ENCODE assay signal across 8 mouse cellular contexts in the genomic region with DNA sequence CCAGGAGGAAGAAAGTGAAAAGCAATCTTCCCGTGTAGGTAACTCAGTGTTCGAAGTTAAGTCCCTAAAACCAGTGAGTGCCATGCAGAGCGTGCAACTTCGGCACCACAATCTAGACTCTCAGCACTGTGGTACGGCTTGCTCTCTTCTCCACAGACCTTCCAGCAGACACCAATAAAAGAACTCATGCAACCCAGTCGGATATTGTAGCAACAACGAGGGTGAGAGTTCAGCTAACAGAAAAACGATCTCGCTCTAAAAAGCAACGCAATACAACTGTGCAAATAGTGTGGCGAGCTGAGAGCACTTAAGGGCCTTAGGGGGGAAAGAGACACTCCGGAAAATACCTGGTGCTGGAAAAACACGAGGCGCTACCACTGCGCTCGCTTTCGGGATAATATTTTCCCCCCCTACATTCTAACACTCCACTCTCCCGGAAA. TPM values are rescaled to one million over a fixed set of nuclear protein-coding genes. Genes with fewer than 3 reads are reported as not detected.
DNase-seq lines count a peak whose midpoint lies in the region; ATAC-seq and TF ChIP-seq lines count a peak whose summit lies in the region.

No protein-coding gene starts in this region.

- peak overlapping the region; percentile 98 for H3K9ac ChIP-seq in hindbrain, embryonic 16.5 days (ENCODE audit: low read depth, low read length)
- peak overlapping the region; percentile 95 for H3K9ac ChIP-seq in lung, postnatal 0 days (replicated peaks; ENCODE audit: low read depth)
- H3K9ac ChIP-seq in stomach, embryonic 14.5 days (replicated peaks; ENCODE audit: low read depth, low read length): peak overlapping the region; percentile 93

- H3K4me2 ChIP-seq in hindbrain, embryonic 16.5 days (ENCODE audit: low read length): peak overlapping the region; percentile 61
- H3K4me2 ChIP-seq in lung, postnatal 0 days (replicated peaks; ENCODE audit: low read depth, low read length): peak overlapping the region; percentile 77
- H3K4me2 ChIP-seq in stomach, embryonic 14.5 days (replicated peaks; ENCODE audit: low read depth, low read length): peak overlapping the region; percentile 78

- H3K27me3 ChIP-seq in hindbrain, embryonic 16.5 days (replicated peaks; ENCODE audit: control insufficient read depth, insufficient read depth, low read length): no peaks in the 10 kb centered on the region
- no peaks in the 10 kb centered on the region for H3K27me3 ChIP-seq in lung, postnatal 0 days (replicated peaks; ENCODE audit: insufficient read depth, low read length)
- H3K27me3 ChIP-seq in stomach, embryonic 14.5 days (ENCODE audit: control insufficient read depth, insufficient read depth, low read length): no peaks in the 10 kb centered on the region

- ATAC-seq in hindbrain, embryonic 16.5 days: no peak
- ATAC-seq in lung, postnatal 0 days: no peak
- no peak for ATAC-seq in stomach, embryonic 14.5 days (ENCODE audit: insufficient number of reproducible peaks, insufficient read depth, low FRiP score, low read depth)

- peak overlapping the region; percentile 98 for H3K4me3 ChIP-seq in hindbrain, embryonic 16.5 days (ENCODE audit: low read length)
- peak overlapping the region; percentile 97 for H3K4me3 ChIP-seq in lung, postnatal 0 days (ENCODE audit: low read depth, low read length)
- H3K4me3 ChIP-seq in stomach, embryonic 14.5 days (ENCODE audit: low read depth, low read length): peak overlapping the region; percentile 66

- no peaks in the 10 kb centered on the region for H3K9me3 ChIP-seq in hindbrain, embryonic 16.5 days (ENCODE audit: control insufficient read depth, low read length)
- H3K9me3 ChIP-seq in lung, postnatal 0 days (ENCODE audit: low read length): no peaks in the 10 kb centered on the region
- H3K9me3 ChIP-seq in stomach, embryonic 14.5 days (ENCODE audit: control insufficient read depth, low read depth, low read length): no peaks in the 10 kb centered on the region

- H3K4me1 ChIP-seq in hindbrain, embryonic 16.5 days (ENCODE audit: control insufficient read depth, insufficient read depth, low read depth, low read length): peaks cover 28% of the 10 kb centered on the region
- H3K4me1 ChIP-seq in lung, postnatal 0 days (ENCODE audit: insufficient read depth, low read depth, low read length): peaks cover 21% of the 10 kb centered on the region; the same call in 1 of the 2 replicates
- peaks cover 28% of the 10 kb centered on the region for H3K4me1 ChIP-seq in stomach, embryonic 14.5 days (ENCODE audit: control insufficient read depth, insufficient read depth, low read length)

- H3K36me3 ChIP-seq in hindbrain, embryonic 16.5 days (ENCODE audit: control insufficient read depth, insufficient read depth, low read length): no peaks in the 10 kb centered on the region
- H3K36me3 ChIP-seq in lung, postnatal 0 days (ENCODE audit: insufficient read depth, low read length): no peaks in the 10 kb centered on the region
- H3K36me3 ChIP-seq in stomach, embryonic 14.5 days (ENCODE audit: control insufficient read depth, insufficient read depth, low read length): no peaks in the 10 kb centered on the region

- peak overlapping the region; percentile 97 for H3K27ac ChIP-seq in hindbrain, embryonic 16.5 days (ENCODE audit: low read depth, low read length)
- H3K27ac ChIP-seq in lung, postnatal 0 days (ENCODE audit: low read length): peak overlapping the region; percentile 96
- peak overlapping the region; percentile 97 for H3K27ac ChIP-seq in stomach, embryonic 14.5 days (ENCODE audit: low read length)

- WGBS in hindbrain, embryonic 16.5 days: 0% methylated on average over 18 of the region's 18 CpGs
- WGBS in lung, postnatal 0 days: under 1% methylated on average over 18 of the region's 18 CpGs
- under 1% methylated on average over 18 of the region's 18 CpGs for WGBS in stomach, embryonic 14.5 days

- no peak for TF ChIP-seq EP300 in lung, postnatal 0 days (IDR thresholded peaks at IDR 0.05)

- no peak for TF ChIP-seq CTCF in lung, postnatal 0 days (IDR thresholded peaks at IDR 0.05)

- DNase-seq in gastrocnemius, adult 18-20 months (ENCODE audit: low spot score): peak; percentile 35
- no peak for DNase-seq in gastrocnemius, postnatal 4 days (ENCODE audit: low spot score in 2 of 2)
- peak; percentile 53 for DNase-seq in CD4-positive helper T cell, adult 2 months (ENCODE audit: low read depth, low spot score)
- DNase-seq in embryo, embryonic 11 days: peak; percentile 52
- DNase-seq in lung, postnatal 0 days (ENCODE audit: low spot score): peak; percentile 85
- DNase-seq in natural killer cell, adult 2 months (ENCODE audit: low spot score in 2 of 2): no peak

RNA-seq across cellular contexts. Expression of gene Stt3b, which starts 1.3 kb away (rescaled TPM):
- 10 to 100 TPM; 70.1 to 72.0 TPM for total RNA-seq in gastrocnemius, adult 18-20 months (2021)
- 10 to 100 TPM; 79.9 to 86.1 TPM for total RNA-seq in gastrocnemius, postnatal 4 days (2021)
- polyA plus RNA-seq in hindbrain, embryonic 16.5 days (2015; fragmentation: Nextera tagmentation; extraction: Ambion mirVana): 83.3 and 93.7 TPM in 2 replicates
- polyA plus RNA-seq in lung, postnatal 0 days (2015; fragmentation: Nextera tagmentation; extraction: Ambion mirVana): 56.6 and 62.3 TPM in 2 replicates
- 94.0 and 111 TPM in 2 replicates for polyA plus RNA-seq in stomach, embryonic 14.5 days (2014; fragmentation: Nextera tagmentation; extraction: Ambion mirVana)

Comparison
In these comparisons a context has a peak if more than half of its experiments do, and no peak if none do; other contexts are left out.
1. DNase-seq: peak in gastrocnemius, adult 18-20 months (single experiment), CD4-positive helper T cell, adult 2 months (single experiment), embryo, embryonic 11 days (single experiment) and lung, postnatal 0 days (single experiment); none in gastrocnemius, postnatal 4 days (0 of 2) and natural killer cell, adult 2 months (0 of 2).
2. Peak in every context shown above with its lines, with median percentiles within 50 percentile points of each other: H3K27ac ChIP-seq, H3K4me2 ChIP-seq, H3K4me3 ChIP-seq and H3K9ac ChIP-seq.